Mouse (Mus musculus): Measurements from ENCODE around the gene Fam135a. TPM values are rescaled to one million over a fixed set of nuclear protein-coding genes. Genes with fewer than 3 reads are reported as not detected.
A peak's percentile ranks its signal among the peaks of the same experiment; 100 is the strongest.

The Fam135a gene
- 10 to 100 TPM; 19.6 to 23.7 TPM for total RNA-seq (2021)

GRCm38 (mm10) chr1:24099926-24100869 lies at the start of gene Fam135a:
Fam135a (minus strand) TSS chr1:24100341.
- intact Hi-C loops (cut with DNase I) = loop anchor here (5.0 kb wide), 2 partner anchors 93 to 178 kb away; partner anchors contain the start of genes Sdhaf4 and Smap1
- DNase-seq = peak; percentile 90 to 92

- intact Hi-C loops (cut with DNase I) = no loop called here
- no peak for DNase-seq
These were observed 43.4 kb upstream of the Fam135a start for GRCm38 (mm10) chr1:24143504-24143903.

- intact Hi-C loops (cut with DNase I) = no loop called here
- no peak for DNase-seq
These were observed 40.4 kb upstream of the Fam135a start for GRCm38 (mm10) chr1:24140555-24140954.

- peak; percentile 23 to 54 for DNase-seq
- intact Hi-C loops (cut with DNase I) = loop anchor here (2.0 kb wide), 1 partner anchor 112 kb away; no protein-coding TSS in a partner anchor
These were observed 37.0 kb upstream of the Fam135a start for GRCm38 (mm10) chr1:24137133-24137532.

- intact Hi-C loops (cut with DNase I) = no loop called here
These were observed 34.7 kb upstream of the Fam135a start for GRCm38 (mm10) chr1:24134792-24135191.

GRCm38 (mm10) chr1:24133853-24134252 lies 33.7 kb upstream of the Fam135a start:
- intact Hi-C loops (cut with DNase I) = no loop called here

More at GRCm38 (mm10) chr1:24134792-24135191, 34.7 kb upstream of the Fam135a start:
- no peak for DNase-seq

GRCm38 (mm10) chr1:24127866-24128265 lies 27.7 kb upstream of the Fam135a start:
- no peak for DNase-seq
- intact Hi-C loops (cut with DNase I) = no loop called here

More at GRCm38 (mm10) chr1:24133853-24134252, 33.7 kb upstream of the Fam135a start:
- DNase-seq = no peak

GRCm38 (mm10) chr1:24124610-24125009 lies 24.5 kb upstream of the Fam135a start:
- intact Hi-C loops (cut with DNase I) = no loop called here
- no peak for DNase-seq

- intact Hi-C loops (cut with DNase I) = no loop called here
- no peak for DNase-seq
These were observed 22.4 kb upstream of the Fam135a start for GRCm38 (mm10) chr1:24122582-24122981.

- no peak for DNase-seq
- intact Hi-C loops (cut with DNase I) = no loop called here
These were observed 8.0 kb upstream of the Fam135a start for GRCm38 (mm10) chr1:24107971-24108773.

- no peak for DNase-seq
- intact Hi-C loops (cut with DNase I) = no loop called here
These were observed 7.2 kb upstream of the Fam135a start for GRCm38 (mm10) chr1:24107378-24107777.

GRCm38 (mm10) chr1:24102579-24103149 lies 2.5 kb upstream of the Fam135a start:
- intact Hi-C loops (cut with DNase I) = no loop called here
- no peak for DNase-seq

- intact Hi-C loops (cut with DNase I) = no loop called here
- no peak for DNase-seq
These were observed 773 bp upstream of the Fam135a start for GRCm38 (mm10) chr1:24100870-24101358.

- intact Hi-C loops (cut with DNase I) = loop anchor here (5.0 kb wide), 2 partner anchors 92 to 177 kb away; partner anchors contain the start of genes Sdhaf4 and Smap1
- no peak for DNase-seq
These were observed 608 bp downstream of the Fam135a start for GRCm38 (mm10) chr1:24099541-24099925.

GRCm38 (mm10) chr1:24097541-24097940 lies 2.6 kb downstream of the Fam135a start:
- intact Hi-C loops (cut with DNase I) = loop anchor here (5.0 kb wide), 2 partner anchors 90 to 175 kb away; partner anchors contain the start of genes Sdhaf4 and Smap1
- DNase-seq = no peak

GRCm38 (mm10) chr1:24092414-24092813 lies 7.7 kb downstream of the Fam135a start:
- intact Hi-C loops (cut with DNase I) = no loop called here
- no peak for DNase-seq

GRCm38 (mm10) chr1:24090603-24091002 lies 9.5 kb downstream of the Fam135a start:
- no peak for DNase-seq
- intact Hi-C loops (cut with DNase I) = no loop called here

- no peak for DNase-seq
- intact Hi-C loops (cut with DNase I) = no loop called here
These were observed 10.0 kb downstream of the Fam135a start for GRCm38 (mm10) chr1:24090094-24090493.

GRCm38 (mm10) chr1:24086176-24086575 lies 14.0 kb downstream of the Fam135a start:
- intact Hi-C loops (cut with DNase I) = no loop called here
- no peak for DNase-seq

GRCm38 (mm10) chr1:24074396-24074795 lies 25.7 kb downstream of the Fam135a start:
- intact Hi-C loops (cut with DNase I) = no loop called here
- no peak for DNase-seq
